9 mouse cellular contexts compared by ENCODE assay signal in genomic region chr7:90280274-90280875, GRCm38 (mm10). TPM values are rescaled to one million over a fixed set of nuclear protein-coding genes. Genes with fewer than 3 reads are reported as not detected.
DNase-seq lines count a peak whose midpoint lies in the region; ATAC-seq and TF ChIP-seq lines count a peak whose summit lies in the region.
"Had no signal": no experiment of that assay in that cellular context is flagged by ENCODE, and none has a peak within 500 bp of the region (broad histone marks: within the 10 kb centered on the region; RNA-seq: fewer than 3 reads in every experiment).

No protein-coding gene starts in this region.

- H3K4me3 ChIP-seq in gastrocnemius, adult 2 months = no peak overlapping the region
- H3K4me3 ChIP-seq in kidney, embryonic 15.5 days (replicated peaks) = no peak overlapping the region

- no peak overlapping the region for H3K27ac ChIP-seq in gastrocnemius, adult 2 months
- 0 out of 2 replicates have a peak overlapping the region, but pooled peaks have one; percentile 37 for H3K27ac ChIP-seq in kidney, embryonic 15.5 days

- WGBS in kidney, embryonic 15.5 days = 61% methylated on average over 11 of the region's 11 CpGs

- peak; percentile 64 for DNase-seq in gastrocnemius, adult 2 months
- no peak for DNase-seq in gastrocnemius, postnatal 36 days
- peak; percentile 41 for DNase-seq in urinary bladder, postnatal 14 days (ENCODE audit: low spot score)
- no peak for DNase-seq in urinary bladder, adult 2 months (ENCODE audit: low spot score)
- DNase-seq in cerebellum, postnatal 25 days = peak; percentile 33 to 62
- DNase-seq in ovary, postnatal 10 days (ENCODE audit: low spot score) = no peak

- no peaks in the 10 kb centered on the region for H3K9me3 ChIP-seq in kidney, embryonic 15.5 days (replicated peaks)

- no peaks in the 10 kb centered on the region for H3K27me3 ChIP-seq in kidney, embryonic 15.5 days

- ATAC-seq in kidney, embryonic 15.5 days (replicated peaks; ENCODE audit: low FRiP score) = no peak; the same call in 1 of the 2 replicates
- peak; percentile 68 for ATAC-seq in megakaryocyte progenitor cell, adult 5-6 weeks (replicated peaks; ENCODE audit: poor library complexity)

- H3K9ac ChIP-seq in kidney, embryonic 15.5 days = no peak overlapping the region

- H3K36me3 ChIP-seq in kidney, embryonic 15.5 days = no peaks in the 10 kb centered on the region

- peak; percentile 76 for TF ChIP-seq CTCF in gastrocnemius, adult 2 months (IDR thresholded peaks at IDR 0.05)

- peaks cover 18% of the 10 kb centered on the region for H3K4me1 ChIP-seq in kidney, embryonic 15.5 days

- no peak overlapping the region for H3K4me2 ChIP-seq in kidney, embryonic 15.5 days

- intact Hi-C loops in gastrocnemius, adult 2 months (cut with DNase I) = loop anchor here (1.0 to 5.0 kb wide), 2 partner anchors 130 to 227 kb away; no protein-coding TSS in a partner anchor
- intact Hi-C loops in gastrocnemius, postnatal 36 days (cut with DNase I) = loop anchor here (5.0 kb wide), 1 partner anchor 127 kb away; no protein-coding TSS in a partner anchor

RNA-seq across cellular contexts. Expression of gene Ccdc83, which starts 14.8 kb away (rescaled TPM):
- total RNA-seq in gastrocnemius, adult 2 months (2021) = not detected
- total RNA-seq in gastrocnemius, postnatal 36 days (2021) = not detected
- 0.04 and 0.12 TPM in 2 replicates for polyA plus RNA-seq in urinary bladder, adult 2 months (2012; rRNA removed)
- not detected in 2 replicates for polyA plus RNA-seq in kidney, embryonic 15.5 days (2015; fragmentation: Nextera tagmentation; extraction: Ambion mirVana)
- total RNA-seq in megakaryocyte progenitor cell, adult 5-6 weeks (2015) = not detected in 2 replicates
- total RNA-seq in megakaryocyte progenitor cell, adult 5-6 weeks (2017) = not detected in 2 replicates
- total RNA-seq: layer of hippocampus, postnatal 36 days had no signal

RNA-seq across cellular contexts. Expression of gene Sytl2, which starts 21.7 kb away (rescaled TPM):
- total RNA-seq in gastrocnemius, adult 2 months (2021) = 1 to 10 TPM; 3.3 to 3.7 TPM
- total RNA-seq in gastrocnemius, postnatal 36 days (2021) = 1 to 10 TPM; 5.1 to 5.3 TPM
- 90.2 and 106 TPM in 2 replicates for polyA plus RNA-seq in urinary bladder, adult 2 months (2012; rRNA removed)
- polyA plus RNA-seq in kidney, embryonic 15.5 days (2015; fragmentation: Nextera tagmentation; extraction: Ambion mirVana) = 9.8 and 10.0 TPM in 2 replicates
- total RNA-seq in megakaryocyte progenitor cell, adult 5-6 weeks (2015) = 0.10 TPM in 1 of 2 replicates, not detected in the other
- 0.17 and 1.0 TPM in 2 replicates for total RNA-seq in megakaryocyte progenitor cell, adult 5-6 weeks (2017)

Comparison
In these comparisons a context has a peak if more than half of its experiments do, and no peak if none do; other contexts are left out.
1. DNase-seq: peak in gastrocnemius, adult 2 months (single experiment), urinary bladder, postnatal 14 days (single experiment) and cerebellum, postnatal 25 days (2 of 2); none in gastrocnemius, postnatal 36 days (0 of 2), urinary bladder, adult 2 months (single experiment) and ovary, postnatal 10 days (single experiment).